Mouse (Mus musculus) liver, adult 2 months (tissue): Measurements from ENCODE around the gene Elmo3. TPM values are rescaled to one million over a fixed set of nuclear protein-coding genes. Genes with fewer than 3 reads are reported as not detected.

ENCODE experiments used
- DNase-seq: peaks from one replicate; pipeline ENCODE4 v3.0.0-alpha.2; 2011; ENCODE audit warnings: low read depth, low spot score; ENCODE audit errors: extremely low read depth
- H3K27ac ChIP-seq: fragments of 200-500 bp; replicated peaks from 2 replicates; pipeline ENCODE4 v1.5.1; 2012; ENCODE audit warnings: low read depth, mild to moderate bottlenecking, control low read depth, inconsistent platforms, low read length; ENCODE audit not compliant: insufficient read depth
- H3K27me3 ChIP-seq: fragments of 200-500 bp; 2 replicates; pipeline ENCODE4 v1.6.1; 2012; ENCODE audit warnings: mild to moderate bottlenecking, moderate library complexity, low read length, inconsistent platforms; ENCODE audit not compliant: control insufficient read depth, insufficient read depth
- H3K36me3 ChIP-seq: fragments of 200-500 bp; 2 replicates; pipeline ENCODE4 v1.6.1; 2012; ENCODE audit warnings: low read length, inconsistent platforms; ENCODE audit not compliant: control insufficient read depth, insufficient read depth
- H3K4me1 ChIP-seq: fragments of 200-500 bp; 2 replicates; pipeline ENCODE4 v1.6.1; 2011; ENCODE audit warnings: low read length; ENCODE audit not compliant: control insufficient read depth, insufficient read depth
- H3K4me3 ChIP-seq: fragments of 200-500 bp; 2 replicates; pipeline ENCODE4 v1.5.1; 2011; ENCODE audit warnings: low read depth, mild to moderate bottlenecking, control low read depth, low read length, moderate library complexity; ENCODE audit not compliant: insufficient read depth
- H3K79me2 ChIP-seq: fragments of 200-500 bp; 2 replicates; pipeline ENCODE4 v1.6.1; 2012; ENCODE audit warnings: inconsistent platforms, mild to moderate bottlenecking, low read length, moderate library complexity; ENCODE audit not compliant: control insufficient read depth, insufficient read depth
- H3K9ac ChIP-seq: fragments of 200-500 bp; 2 replicates; pipeline ENCODE4 v1.6.1; 2012; ENCODE audit warnings: low read depth, mild to moderate bottlenecking, control low read depth, inconsistent platforms, low read length
- CTCF ChIP-seq: fragments of 200-500 bp; IDR thresholded peaks from 2 replicates; pipeline ENCODE4 v1.5.1; 2011; ENCODE audit warnings: low read depth, low read length, control low read depth
- POLR2A ChIP-seq: fragments of 200-500 bp; IDR thresholded peaks from 2 replicates; pipeline ENCODE4 v1.6.1; 2011; ENCODE audit warnings: low read length, control low read depth; ENCODE audit not compliant: insufficient read depth; ENCODE audit errors: extremely low read depth
- WGBS: fragments of 180-500 bp; shearing (Covaris S2); methylation state at CpG from one replicate; pipeline ENCODE4 v1.1.7; 2018; 5-methylcytosine and 5-hydroxymethylcytosine counted together
- polyA plus RNA-seq: library from polyadenylated mRNA; depleted of rRNA; stranded (reverse); fragments of >200 nt; gene quantifications from 2 replicates; pipeline ENCODE4 v1.2.3, GENCODE M21; 2012
- total RNA-seq: library from RNA; depleted of rRNA; stranded (reverse); fragments of >200 nt; gene quantifications from 2 replicates; pipeline ENCODE4 v1.2.3, GENCODE M21; 2014

The Elmo3 gene
- total and polyA plus RNA-seq, 2 experiments, result 16.8 to 33.4 TPM

- DNase-seq, result no peak
- Histone ChIP-seq H3K27ac (no peak overlapping the region), H3K79me2 (no peaks in the 10 kb centered on the region), H3K9ac (no peak overlapping the region), H3K4me1 (no peaks in the 10 kb centered on the region), H3K4me3 (no peak overlapping the region), H3K27me3 (no peaks in the 10 kb centered on the region), H3K36me3 (peaks cover 2% of the 10 kb centered on the region; the same call in 1 of the 2 replicates)
- TF ChIP-seq CTCF (no peak), POLR2A (no peak)
- 92% methylated on average over 9 of the region's 9 CpGs for WGBS
These were observed 8.4 kb downstream of the Elmo3 start for GRCm38 (mm10) chr8:105313622-105314402.

- Histone ChIP-seq H3K79me2 (no peaks in the 10 kb centered on the region), H3K27me3 (no peaks in the 10 kb centered on the region), H3K36me3 (no peaks in the 10 kb centered on the region), H3K27ac (no peak overlapping the region), H3K4me3 (no peak overlapping the region), H3K9ac (no peak overlapping the region), H3K4me1 (no peaks in the 10 kb centered on the region)
- no peak for TF ChIP-seq POLR2A
- no peak for TF ChIP-seq CTCF
- WGBS, result 92% methylated on average over 18 of the region's 18 CpGs
- DNase-seq, result no peak
These were observed 9.8 kb downstream of the Elmo3 start for GRCm38 (mm10) chr8:105315073-105315769.

GRCm38 (mm10) chr8:105317941-105318340 lies 12.5 kb downstream of the Elmo3 start:
- DNase-seq, result no peak
- Histone ChIP-seq H3K4me1 (no peaks in the 10 kb centered on the region), H3K36me3 (no peaks in the 10 kb centered on the region; the same call in 1 of the 2 replicates)

GRCm38 (mm10) chr8:105318662-105319190 lies 13.3 kb downstream of the Elmo3 start:
- H3K27me3 ChIP-seq, result no peaks in the 10 kb centered on the region
- no peaks in the 10 kb centered on the region; the same call in 1 of the 2 replicates for H3K36me3 ChIP-seq
- DNase-seq, result no peak
- no peak overlapping the region for H3K27ac ChIP-seq
- no peak overlapping the region for H3K4me3 ChIP-seq
- H3K4me1 ChIP-seq, result no peaks in the 10 kb centered on the region
- 92% methylated on average over 11 of the region's 11 CpGs for WGBS
- TF ChIP-seq CTCF (no peak), POLR2A (no peak)
- no peaks in the 10 kb centered on the region for H3K79me2 ChIP-seq
- H3K9ac ChIP-seq, result no peak overlapping the region

More at GRCm38 (mm10) chr8:105317941-105318340, 12.5 kb downstream of the Elmo3 start:
- Histone ChIP-seq H3K27ac (no peak overlapping the region), H3K9ac (no peak overlapping the region), H3K27me3 (no peaks in the 10 kb centered on the region), H3K4me3 (no peak overlapping the region), H3K79me2 (no peaks in the 10 kb centered on the region)
- TF ChIP-seq CTCF, result no peak
- TF ChIP-seq POLR2A, result no peak
- 78% methylated on average over 4 of the region's 4 CpGs for WGBS

GRCm38 (mm10) chr8:105323183-105323582 lies 17.8 kb downstream of the Elmo3 start:
- no peak overlapping the region for H3K4me3 ChIP-seq
- 82% methylated on average over 4 of the region's 4 CpGs for WGBS
- no peaks in the 10 kb centered on the region for H3K27me3 ChIP-seq
- H3K79me2 ChIP-seq, result peaks cover 7% of the 10 kb centered on the region; the same call in 1 of the 2 replicates
- H3K4me1 ChIP-seq, result peaks cover 11% of the 10 kb centered on the region
- TF ChIP-seq POLR2A, result no peak
- TF ChIP-seq CTCF, result no peak
- no peak for DNase-seq
- H3K36me3 ChIP-seq, result no peaks in the 10 kb centered on the region; the same call in 1 of the 2 replicates
- H3K9ac ChIP-seq, result no peak overlapping the region
- H3K27ac ChIP-seq, result no peak overlapping the region
